Mouse (Mus musculus): ENCODE measurements around the gene Zfp36l2. TPM values are rescaled to one million over a fixed set of nuclear protein-coding genes. Genes with fewer than 3 reads are reported as not detected.

Gene Zfp36l2
- polyA plus RNA-seq, 1 experiment = not detected

GRCm38 (mm10) chr17:84158461-84158795 is 29.3 kb downstream of the Zfp36l2 start:
- H3K27ac ChIP-seq (ENCODE audit: insufficient read depth, low read depth, low read length) = no peak overlapping the region
- TF ChIP-seq POLR2A (IDR thresholded peaks at IDR 0.05; ENCODE audit: insufficient read depth, low read depth, low read length) (no peak), CTCF (IDR thresholded peaks at IDR 0.05; ENCODE audit: insufficient read depth, low read depth, low read length) (no peak)
- peaks cover 10% of the 10 kb centered on the region for H3K4me1 ChIP-seq (ENCODE audit: control insufficient read depth, insufficient read depth, low read length)
- no peak overlapping the region for H3K4me3 ChIP-seq (ENCODE audit: insufficient read depth, low read depth, low read length)
- 94% methylated on average over 12 of the region's 12 CpGs for WGBS

GRCm38 (mm10) chr17:84157743-84158460 is 29.8 kb downstream of the Zfp36l2 start:
- H3K27ac ChIP-seq (ENCODE audit: insufficient read depth, low read depth, low read length) = no peak overlapping the region
- 98% methylated on average over 6 of the region's 6 CpGs for WGBS
- H3K4me1 ChIP-seq (ENCODE audit: control insufficient read depth, insufficient read depth, low read length) = peaks cover 14% of the 10 kb centered on the region
- TF ChIP-seq POLR2A (IDR thresholded peaks at IDR 0.05; ENCODE audit: insufficient read depth, low read depth, low read length) (no peak), CTCF (IDR thresholded peaks at IDR 0.05; ENCODE audit: insufficient read depth, low read depth, low read length) (no peak)
- no peak overlapping the region for H3K4me3 ChIP-seq (ENCODE audit: insufficient read depth, low read depth, low read length)

DNA sequence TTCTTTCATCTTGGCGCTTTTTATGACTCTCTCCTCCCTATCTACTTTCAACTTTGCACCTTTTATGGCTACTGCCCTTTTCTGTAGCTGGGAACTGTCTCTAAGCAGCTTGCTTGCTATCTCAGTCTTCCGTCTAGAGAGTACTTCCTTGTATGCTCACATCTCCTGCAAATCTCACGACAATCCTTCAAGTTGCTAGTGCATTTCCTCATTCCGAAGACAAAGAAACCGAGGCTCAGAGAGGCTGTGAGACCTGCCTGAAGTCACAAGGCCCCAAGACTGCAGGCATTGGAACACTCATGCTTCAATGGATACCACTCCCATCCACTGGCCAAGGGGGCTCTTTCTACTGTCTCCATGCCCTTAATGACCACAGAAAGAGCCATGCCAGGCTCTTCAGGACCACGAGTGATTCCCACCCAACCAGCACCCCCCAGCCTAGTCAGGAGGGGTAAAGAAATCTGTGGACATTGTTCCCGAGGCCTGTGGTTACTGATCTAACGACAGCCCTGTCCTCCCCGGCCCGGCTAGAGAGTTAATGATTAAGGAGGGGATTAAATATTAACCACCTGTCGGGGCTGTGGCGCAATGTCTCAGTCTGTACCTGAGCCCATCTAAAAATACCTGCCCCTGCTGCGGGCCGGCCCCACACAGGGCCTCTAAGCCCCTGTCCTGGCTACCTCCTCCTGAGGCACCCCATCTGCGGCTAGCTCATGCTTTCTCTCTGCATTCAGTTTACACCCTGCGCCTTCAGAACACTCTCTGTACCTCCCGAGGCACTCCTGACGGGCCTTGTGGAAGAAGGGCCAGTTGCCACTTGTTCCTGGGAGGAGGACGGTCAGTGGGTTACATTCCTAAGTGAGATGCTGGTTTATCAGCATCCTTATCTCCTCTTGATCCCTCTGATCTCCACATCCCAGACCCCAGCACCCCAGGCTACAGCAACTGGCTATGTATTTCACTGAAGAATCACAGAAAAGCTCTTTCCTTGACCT is 30.7 kb downstream of the Zfp36l2 start:
- 87% methylated on average over 19 of the region's 19 CpGs for WGBS
- TF ChIP-seq CTCF (IDR thresholded peaks at IDR 0.05; ENCODE audit: insufficient read depth, low read depth, low read length) (no peak), POLR2A (IDR thresholded peaks at IDR 0.05; ENCODE audit: insufficient read depth, low read depth, low read length) (no peak)
- Histone ChIP-seq H3K4me3 (ENCODE audit: insufficient read depth, low read depth, low read length) (no peak overlapping the region), H3K4me1 (ENCODE audit: control insufficient read depth, insufficient read depth, low read length) (peaks cover 14% of the 10 kb centered on the region), H3K27ac (ENCODE audit: insufficient read depth, low read depth, low read length) (no peak overlapping the region)

DNA sequence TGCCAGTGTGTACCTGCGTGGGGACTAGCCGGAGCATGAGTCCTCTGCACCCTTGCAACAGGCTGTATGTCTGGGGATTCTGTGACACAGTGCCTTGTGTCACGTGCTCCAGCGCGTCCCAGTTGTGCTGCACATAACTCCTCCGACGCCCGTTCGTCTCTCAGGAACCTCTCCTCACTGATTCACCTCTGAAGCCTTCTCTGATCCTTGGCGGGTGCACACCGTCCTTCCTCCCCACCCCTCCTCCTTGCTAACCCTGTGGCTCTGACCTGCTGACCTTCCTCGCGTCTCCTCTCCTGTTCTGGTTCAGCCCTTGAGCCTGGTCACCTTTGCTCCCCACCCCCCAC is 31.5 kb downstream of the Zfp36l2 start:
- H3K27ac ChIP-seq (ENCODE audit: insufficient read depth, low read depth, low read length) = no peak overlapping the region
- no peak for TF ChIP-seq POLR2A (IDR thresholded peaks at IDR 0.05; ENCODE audit: insufficient read depth, low read depth, low read length)
- no peak for TF ChIP-seq CTCF (IDR thresholded peaks at IDR 0.05; ENCODE audit: insufficient read depth, low read depth, low read length)
- H3K4me1 ChIP-seq (ENCODE audit: control insufficient read depth, insufficient read depth, low read length) = peaks cover 9% of the 10 kb centered on the region
- H3K4me3 ChIP-seq (ENCODE audit: insufficient read depth, low read depth, low read length) = no peak overlapping the region
- WGBS = 89% methylated on average over 13 of the region's 13 CpGs

DNA sequence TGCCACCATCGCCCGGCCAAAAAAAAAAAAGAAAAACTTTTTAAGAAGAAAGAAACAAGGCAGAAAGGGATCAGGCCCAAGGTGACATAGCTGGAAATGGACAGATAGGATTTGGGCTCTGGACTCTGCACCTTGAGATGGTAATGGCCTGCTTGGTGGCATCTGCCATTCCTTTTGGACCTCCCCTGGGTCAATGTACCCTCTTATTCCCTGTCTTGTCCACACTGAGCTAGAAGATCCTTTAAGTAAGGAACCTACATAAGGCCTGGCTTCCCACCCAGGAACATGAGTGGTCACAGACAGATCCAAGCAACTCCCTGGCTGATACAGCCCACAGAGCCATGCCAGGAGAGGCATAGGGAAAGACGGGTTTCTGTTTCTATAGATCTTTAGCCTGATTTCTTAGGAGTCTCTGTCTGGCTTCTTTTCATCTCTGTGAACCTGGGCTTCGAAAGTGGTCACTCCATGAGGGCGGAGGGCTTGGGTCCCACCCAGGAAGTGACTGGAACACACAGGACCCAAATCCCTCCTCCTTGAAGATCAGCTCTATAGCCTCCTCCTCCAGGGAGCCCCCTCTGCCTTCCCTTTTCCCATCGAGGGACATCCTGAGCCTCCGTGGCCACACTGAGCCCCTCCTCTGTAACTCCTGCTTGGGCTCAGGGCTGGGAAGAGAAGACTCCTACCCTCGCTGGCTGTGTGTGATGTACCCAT is 32.1 kb downstream of the Zfp36l2 start:
- Histone ChIP-seq H3K4me1 (ENCODE audit: control insufficient read depth, insufficient read depth, low read length) (peaks cover 8% of the 10 kb centered on the region), H3K27ac (ENCODE audit: insufficient read depth, low read depth, low read length) (no peak overlapping the region), H3K4me3 (ENCODE audit: insufficient read depth, low read depth, low read length) (no peak overlapping the region)
- 89% methylated on average over 8 of the region's 8 CpGs for WGBS
- TF ChIP-seq CTCF (IDR thresholded peaks at IDR 0.05; ENCODE audit: insufficient read depth, low read depth, low read length) = no peak
- TF ChIP-seq POLR2A (IDR thresholded peaks at IDR 0.05; ENCODE audit: insufficient read depth, low read depth, low read length) = no peak

GRCm38 (mm10) chr17:84155029-84155338 is 32.8 kb downstream of the Zfp36l2 start:
- Histone ChIP-seq H3K4me3 (ENCODE audit: insufficient read depth, low read depth, low read length) (no peak overlapping the region), H3K27ac (ENCODE audit: insufficient read depth, low read depth, low read length) (no peak overlapping the region), H3K4me1 (ENCODE audit: control insufficient read depth, insufficient read depth, low read length) (peaks cover 11% of the 10 kb centered on the region)
- 98% methylated on average over 6 of the region's 6 CpGs for WGBS
- TF ChIP-seq POLR2A (IDR thresholded peaks at IDR 0.05; ENCODE audit: insufficient read depth, low read depth, low read length) (no peak), CTCF (IDR thresholded peaks at IDR 0.05; ENCODE audit: insufficient read depth, low read depth, low read length) (no peak)

- Histone ChIP-seq H3K27ac (ENCODE audit: insufficient read depth, low read depth, low read length) (no peak overlapping the region), H3K4me3 (ENCODE audit: insufficient read depth, low read depth, low read length) (no peak overlapping the region), H3K4me1 (ENCODE audit: control insufficient read depth, insufficient read depth, low read length) (peaks cover 15% of the 10 kb centered on the region)
- TF ChIP-seq CTCF (IDR thresholded peaks at IDR 0.05; ENCODE audit: insufficient read depth, low read depth, low read length) (no peak), POLR2A (IDR thresholded peaks at IDR 0.05; ENCODE audit: insufficient read depth, low read depth, low read length) (no peak)
- 93% methylated on average over 11 of the region's 11 CpGs for WGBS
Measured at GRCm38 (mm10) chr17:84154302-84155028, 33.3 kb downstream of the Zfp36l2 start.

DNA sequence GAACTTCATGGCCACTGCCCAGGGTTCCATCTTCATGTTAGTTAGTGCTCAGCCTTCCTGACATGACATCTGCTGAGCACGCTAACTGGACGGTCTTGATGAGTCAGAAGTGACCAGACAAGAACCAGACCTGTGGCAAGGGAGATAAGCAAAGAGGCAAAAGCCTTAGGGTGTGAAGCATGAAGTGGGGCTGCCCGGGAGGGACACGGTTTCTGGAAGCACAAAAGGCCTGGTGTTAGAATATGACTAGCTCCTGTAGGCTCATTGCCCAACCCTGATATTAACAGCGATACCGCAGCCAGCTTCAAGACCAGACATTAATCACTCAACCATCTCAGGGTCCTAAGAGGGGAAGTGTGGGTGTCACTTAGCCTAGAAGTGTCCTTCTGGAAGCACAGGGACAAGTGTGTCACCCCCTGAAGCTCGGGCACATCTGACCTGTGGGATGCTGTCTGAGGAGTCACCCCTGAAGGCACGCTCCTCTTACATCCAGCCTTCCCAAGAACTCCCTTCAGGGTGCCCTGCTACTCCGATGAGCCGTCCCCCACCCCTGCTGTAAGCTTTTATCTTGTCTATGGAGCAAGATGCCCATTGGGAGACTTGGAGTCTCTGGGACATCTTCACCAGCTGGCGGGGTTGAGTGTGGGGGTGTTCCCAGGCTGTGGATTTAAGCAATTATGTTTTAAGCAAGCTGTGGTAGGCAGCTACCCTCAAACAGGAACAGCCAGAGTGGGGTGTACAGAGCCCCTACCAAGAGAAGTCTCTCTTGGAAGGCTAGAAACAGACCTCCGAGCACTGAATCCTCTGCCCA is 34.6 kb downstream of the Zfp36l2 start:
- no peak overlapping the region for H3K4me3 ChIP-seq (ENCODE audit: insufficient read depth, low read depth, low read length)
- 74% methylated on average over 12 of the region's 12 CpGs for WGBS

More for the DNA sequence above, 34.6 kb downstream of the Zfp36l2 start:
- no peak overlapping the region for H3K27ac ChIP-seq (ENCODE audit: insufficient read depth, low read depth, low read length)
- H3K4me1 ChIP-seq (ENCODE audit: control insufficient read depth, insufficient read depth, low read length) = peaks cover 26% of the 10 kb centered on the region
- TF ChIP-seq POLR2A (IDR thresholded peaks at IDR 0.05; ENCODE audit: insufficient read depth, low read depth, low read length) (no peak), CTCF (IDR thresholded peaks at IDR 0.05; ENCODE audit: insufficient read depth, low read depth, low read length) (no peak)

Data from olfactory bulb, adult 2 months (tissue).